Mouse (Mus musculus) hindbrain, embryonic 11.5 days (tissue): ENCODE measurements around the gene Gm10160. TPM values are rescaled to one million over a fixed set of nuclear protein-coding genes. Genes with fewer than 3 reads are reported as not detected.
"Not testable (repeated sequence)": the region's sequence is repeated elsewhere in the genome, so short reads cannot be mapped to it uniquely, and the experiment has no call there.

Experiments
- ATAC-seq: fragments of 200-750 bp; cut with Nextera tagmentation; 2 replicates; pipeline ENCODE4 v1.8.0; 2017; ENCODE audit warnings: mild to moderate bottlenecking, moderate TSS enrichment, moderate library complexity; ENCODE audit not compliant: low FRiP score
- DNase-seq: peaks from one replicate; pipeline ENCODE4 v3.0.0-alpha.2; 2015; ENCODE audit warnings: low spot score
- H3K27ac ChIP-seq: fragments of 300-500 bp; sonication (generic); 2 replicates; pipeline ENCODE4 v1.5.1; 2014; ENCODE audit warnings: mild to moderate bottlenecking, low read depth, low read length
- H3K27me3 ChIP-seq: fragments of 300-500 bp; sonication (generic); 2 replicates; pipeline ENCODE4 v1.6.1; 2014; ENCODE audit warnings: mild to moderate bottlenecking, low read length, moderate library complexity, mixed read lengths; ENCODE audit not compliant: control insufficient read depth, insufficient read depth
- H3K36me3 ChIP-seq: fragments of 300-500 bp; sonication (generic); 2 replicates; pipeline ENCODE4 v1.6.1; 2014; ENCODE audit warnings: mild to moderate bottlenecking, low read length, moderate library complexity, mixed read lengths; ENCODE audit not compliant: control insufficient read depth, insufficient read depth
- H3K4me1 ChIP-seq: fragments of 300-500 bp; sonication (generic); replicated peaks from 2 replicates; pipeline ENCODE4 v1.6.1; 2014; ENCODE audit warnings: low read length, mixed read lengths; ENCODE audit not compliant: control insufficient read depth, insufficient read depth
- H3K4me2 ChIP-seq: fragments of 300-500 bp; sonication (generic); replicated peaks from 2 replicates; pipeline ENCODE4 v1.6.1; 2014; ENCODE audit warnings: mild to moderate bottlenecking, low read depth, low read length
- H3K4me3 ChIP-seq: fragments of 300-500 bp; sonication (generic); 2 replicates; pipeline ENCODE4 v1.5.1; 2014; ENCODE audit warnings: low read depth, low read length
- H3K9ac ChIP-seq: fragments of 300-500 bp; sonication (generic); 2 replicates; pipeline ENCODE4 v1.6.1; 2014; ENCODE audit warnings: low read depth, low read length
- H3K9me3 ChIP-seq: fragments of 300-500 bp; sonication (generic); 2 replicates; pipeline ENCODE4 v1.6.1; 2016; ENCODE audit warnings: low read length; ENCODE audit not compliant: control insufficient read depth
- WGBS: fragments of 180-500 bp; shearing (Covaris S2); extraction: QIAGEN DNeasy Blood & Tissue Kit; methylation state at CpG from one replicate; pipeline ENCODE4 v1.1.7; 2014; 5-methylcytosine and 5-hydroxymethylcytosine counted together
- polyA plus RNA-seq: library from polyadenylated mRNA; unstranded; fragments of >200 nt; fragmentation: Nextera tagmentation; extraction: Ambion mirVana; gene quantifications from 2 replicates; pipeline ENCODE4 v1.2.1, GENCODE M21; 2014

Gene Gm10160
- polyA plus RNA-seq, 1 experiment from 2014 or later: not detected

DNA sequence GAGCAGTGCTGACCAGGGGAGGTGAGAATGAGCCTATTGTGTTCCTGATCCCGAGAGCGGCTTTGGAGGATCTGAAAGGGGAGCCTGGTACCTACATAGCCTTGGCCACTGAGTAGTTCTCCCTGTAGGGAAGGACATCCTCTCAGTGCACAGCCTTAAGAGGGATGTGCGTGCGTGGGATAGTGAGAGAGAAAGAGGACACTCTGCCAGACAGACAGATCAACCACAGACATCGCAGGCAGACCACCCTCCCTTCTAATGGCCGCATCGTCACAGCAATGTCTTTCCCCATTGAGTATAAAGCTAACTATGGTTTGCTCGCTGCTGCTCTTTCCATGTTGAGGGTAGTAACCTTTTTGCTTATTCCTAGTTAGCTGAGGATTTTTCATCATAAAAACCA is 11.7 kb downstream of the Gm10160 start:
- H3K4me2 ChIP-seq: no peak overlapping the region
- no peaks in the 10 kb centered on the region for H3K4me1 ChIP-seq
- no peaks in the 10 kb centered on the region for H3K27me3 ChIP-seq
- no peak overlapping the region for H3K9ac ChIP-seq
- WGBS: 80% methylated on average over 8 of the region's 8 CpGs
- no peaks in the 10 kb centered on the region for H3K9me3 ChIP-seq
- no peaks in the 10 kb centered on the region for H3K36me3 ChIP-seq
- DNase-seq (no peak), ATAC-seq (no peak)
- H3K4me3 ChIP-seq: no peak overlapping the region
- H3K27ac ChIP-seq: no peak overlapping the region

DNA sequence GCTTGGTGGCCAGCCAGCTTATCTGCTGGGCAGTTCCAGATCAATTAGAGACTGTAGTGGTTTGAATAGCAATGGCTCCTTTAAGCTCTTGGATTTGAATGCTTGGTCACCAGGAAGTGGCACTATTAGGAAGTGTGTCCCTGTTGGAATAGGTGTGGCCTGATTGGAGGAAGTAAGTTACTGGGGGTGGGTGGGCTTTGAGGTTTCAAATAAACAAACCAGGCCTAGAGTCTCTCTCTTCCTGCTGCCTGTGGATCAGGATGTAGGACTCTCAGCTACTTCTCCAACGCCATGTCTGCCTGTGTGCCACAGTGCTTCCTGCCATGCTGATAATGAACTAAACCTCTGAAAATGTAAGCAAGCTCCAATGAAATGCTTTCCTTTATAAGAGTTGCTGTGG is 12.6 kb downstream of the Gm10160 start:
- Histone ChIP-seq H3K27ac (no peak overlapping the region), H3K27me3 (no peaks in the 10 kb centered on the region), H3K36me3 (no peaks in the 10 kb centered on the region), H3K4me1 (no peaks in the 10 kb centered on the region), H3K9ac (no peak overlapping the region), H3K9me3 (no peaks in the 10 kb centered on the region), H3K4me3 (no peak overlapping the region), H3K4me2 (no peak overlapping the region)
- WGBS: 69% methylated on average over 1 of the region's 1 CpGs
- DNase-seq (no peak), ATAC-seq (no peak)

DNA sequence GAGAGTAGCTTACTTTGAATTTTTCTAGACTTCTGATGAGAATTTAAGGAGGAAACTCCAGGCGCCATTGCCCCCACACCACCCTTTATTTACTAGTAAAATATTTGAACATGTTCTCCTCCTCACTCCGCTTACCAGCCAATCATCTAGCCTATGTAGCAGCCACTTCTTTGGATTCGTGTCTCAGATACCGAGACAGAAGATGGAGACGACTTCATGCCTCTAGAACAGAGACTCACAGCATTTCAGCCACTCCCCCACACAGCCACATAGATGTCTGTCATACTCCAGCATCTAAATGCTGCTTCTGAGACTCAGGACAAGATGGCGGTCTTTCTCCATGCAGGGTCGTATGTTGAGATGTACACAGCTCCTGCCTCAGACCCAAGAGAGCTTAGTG is 13.5 kb downstream of the Gm10160 start:
- H3K4me2 ChIP-seq: no peak overlapping the region
- no peak overlapping the region for H3K9ac ChIP-seq
- WGBS: 90% methylated on average over 7 of the region's 7 CpGs
- no peak overlapping the region for H3K27ac ChIP-seq
- H3K4me3 ChIP-seq: no peak overlapping the region
- no peaks in the 10 kb centered on the region for H3K4me1 ChIP-seq
- H3K9me3 ChIP-seq: no peaks in the 10 kb centered on the region
- no peaks in the 10 kb centered on the region for H3K27me3 ChIP-seq
- DNase-seq (no peak), ATAC-seq (no peak)
- no peaks in the 10 kb centered on the region for H3K36me3 ChIP-seq

DNA sequence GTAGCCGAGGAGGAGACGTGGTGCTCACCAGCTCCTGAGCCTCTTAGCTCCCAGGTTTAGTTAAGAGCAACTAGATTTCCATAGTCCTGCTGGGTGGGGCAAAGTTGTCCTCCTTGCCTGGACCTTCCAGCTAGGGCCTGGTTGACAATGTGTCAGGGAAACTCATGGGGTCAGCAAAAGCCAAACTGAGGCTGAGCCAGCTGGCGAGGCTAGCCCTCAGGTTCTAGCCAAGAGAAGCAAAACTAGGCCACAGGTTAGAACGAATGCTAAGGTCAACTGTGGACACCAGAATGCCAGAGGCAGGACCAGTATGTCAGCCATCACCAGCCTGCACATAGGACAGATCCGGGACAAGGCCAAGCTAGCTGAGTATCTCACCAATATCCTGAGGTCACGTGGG is 14.2 kb downstream of the Gm10160 start:
- Histone ChIP-seq H3K27me3 (no peaks in the 10 kb centered on the region), H3K9me3 (no peaks in the 10 kb centered on the region), H3K9ac (no peak overlapping the region), H3K36me3 (no peaks in the 10 kb centered on the region), H3K27ac (no peak overlapping the region), H3K4me1 (no peaks in the 10 kb centered on the region), H3K4me2 (no peak overlapping the region), H3K4me3 (no peak overlapping the region)
- 87% methylated on average over 6 of the region's 6 CpGs for WGBS
- DNase-seq: no peak
- ATAC-seq: no peak

DNA sequence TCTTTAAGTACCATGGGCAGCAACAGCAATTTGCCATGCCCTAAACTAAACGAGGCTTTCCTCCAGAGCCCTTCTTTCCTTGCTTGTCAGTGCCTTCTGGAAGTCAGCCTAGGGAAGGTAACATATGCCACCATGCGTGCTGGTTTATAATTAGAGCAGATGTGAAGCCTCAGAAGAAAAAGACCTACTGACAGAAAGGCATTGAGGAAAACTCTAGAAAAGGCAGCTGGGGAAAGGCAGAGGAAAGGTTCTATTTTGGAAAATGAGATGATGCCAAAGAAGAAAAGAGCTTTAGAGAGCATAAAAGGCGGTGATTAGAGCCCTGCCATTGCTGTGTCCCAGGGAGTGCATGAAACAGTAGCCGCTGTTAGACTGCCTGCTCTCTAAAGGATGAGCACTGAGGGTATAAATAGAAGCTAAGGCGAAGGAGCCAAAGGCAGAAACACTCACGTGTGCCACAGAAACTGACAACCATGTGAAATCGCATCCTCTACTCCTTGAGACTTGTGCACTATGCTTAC is 14.9 kb downstream of the Gm10160 start:
- H3K4me2 ChIP-seq: no peak overlapping the region
- H3K27me3 ChIP-seq: no peaks in the 10 kb centered on the region
- no peaks in the 10 kb centered on the region for H3K36me3 ChIP-seq
- H3K27ac ChIP-seq: no peak overlapping the region
- WGBS: 80% methylated on average over 7 of the region's 7 CpGs
- H3K4me3 ChIP-seq: no peak overlapping the region
- ATAC-seq (no peak), DNase-seq (no peak)
- H3K9me3 ChIP-seq: no peaks in the 10 kb centered on the region
- no peak overlapping the region for H3K9ac ChIP-seq
- H3K4me1 ChIP-seq: no peaks in the 10 kb centered on the region

DNA sequence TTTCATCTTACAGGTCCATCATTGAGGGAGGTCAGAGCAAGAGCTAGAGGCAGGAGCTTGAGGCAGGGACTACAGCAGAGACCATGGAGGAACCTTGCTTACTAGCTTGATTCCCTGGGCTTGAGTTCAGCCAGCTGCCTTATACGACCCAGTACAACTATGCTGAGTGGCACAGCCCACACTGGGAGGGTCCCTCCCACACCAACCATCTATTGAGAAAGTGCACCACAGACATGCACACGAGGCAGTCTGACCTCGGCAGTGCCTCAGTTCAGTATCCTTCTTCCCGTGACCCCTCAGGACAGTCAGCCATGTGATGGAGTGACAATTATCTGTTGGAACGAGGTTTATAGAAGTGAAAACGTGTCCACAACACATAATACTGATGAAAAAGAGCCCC is 15.8 kb downstream of the Gm10160 start:
- Histone ChIP-seq H3K36me3 (no peaks in the 10 kb centered on the region), H3K27ac (no peak overlapping the region), H3K4me2 (no peak overlapping the region), H3K9me3 (no peaks in the 10 kb centered on the region), H3K27me3 (no peaks in the 10 kb centered on the region), H3K4me3 (no peak overlapping the region), H3K9ac (no peak overlapping the region), H3K4me1 (no peaks in the 10 kb centered on the region)
- DNase-seq: no peak
- 74% methylated on average over 6 of the region's 6 CpGs for WGBS
- no peak for ATAC-seq

- 87% methylated on average over 5 of the region's 5 CpGs for WGBS
- not testable (repeated sequence) for ATAC-seq, H3K4me3 ChIP-seq, H3K4me1 ChIP-seq, H3K9ac ChIP-seq, H3K27ac ChIP-seq, H3K4me2 ChIP-seq, H3K27me3 ChIP-seq, H3K9me3 ChIP-seq, DNase-seq, H3K36me3 ChIP-seq
These were observed 17.8 kb downstream of the Gm10160 start for GRCm38 (mm10) chr7:81837771-81838170.

DNA sequence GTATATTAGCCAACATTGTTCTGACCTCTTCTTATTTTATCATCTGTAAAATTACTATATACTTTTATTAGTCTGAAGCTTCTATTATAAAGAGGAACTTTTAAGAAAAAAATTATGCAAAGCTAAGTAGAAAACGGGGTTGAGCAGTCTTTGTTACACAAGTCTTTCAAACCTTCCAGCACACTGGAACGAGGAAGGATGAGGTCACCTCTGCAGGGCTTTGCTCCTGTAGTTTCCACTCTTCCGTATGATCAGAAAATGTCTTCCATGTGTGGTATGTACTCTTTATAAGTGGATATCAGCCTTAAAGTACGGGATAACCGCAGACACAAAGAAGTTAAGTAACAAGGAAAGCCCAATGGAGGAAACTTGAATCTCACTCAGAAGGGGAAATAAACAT is 20.2 kb downstream of the Gm10160 start:
- Histone ChIP-seq H3K27me3 (no peaks in the 10 kb centered on the region), H3K4me2 (no peak overlapping the region), H3K4me1 (no peaks in the 10 kb centered on the region), H3K9me3 (no peaks in the 10 kb centered on the region), H3K27ac (no peak overlapping the region), H3K4me3 (no peak overlapping the region), H3K9ac (no peak overlapping the region), H3K36me3 (no peaks in the 10 kb centered on the region)
- 85% methylated on average over 5 of the region's 5 CpGs for WGBS
- DNase-seq (no peak), ATAC-seq (no peak)

GRCm38 (mm10) chr7:81834847-81835246 is 20.7 kb downstream of the Gm10160 start:
- no peak for ATAC-seq
- no peaks in the 10 kb centered on the region for H3K9me3 ChIP-seq
- H3K4me3 ChIP-seq: no peak overlapping the region
- no peaks in the 10 kb centered on the region for H3K27me3 ChIP-seq
- H3K4me1 ChIP-seq: no peaks in the 10 kb centered on the region
- DNase-seq: no peak
- no peak overlapping the region for H3K4me2 ChIP-seq
- H3K27ac ChIP-seq: no peak overlapping the region
- H3K9ac ChIP-seq: no peak overlapping the region
- no peaks in the 10 kb centered on the region for H3K36me3 ChIP-seq
